Mouse (Mus musculus): Measurements from ENCODE around the gene Atp6v1g2.

- TF ChIP-seq CTCF (IDR thresholded peaks at IDR 0.05; ENCODE audit: low read depth, low read length), result no peak
- TF ChIP-seq GATA1 (IDR thresholded peaks at IDR 0.05; ENCODE audit: borderline replicate concordance, low read length), result no peak
- TF ChIP-seq GATA2 (IDR thresholded peaks at IDR 0.05; ENCODE audit: borderline replicate concordance, low read depth, low read length), result no peak
- TF ChIP-seq POLR2AphosphoS5 (IDR thresholded peaks at IDR 0.05; ENCODE audit: insufficient replicate concordance, low read depth, low read length), result no peak
- no peak for TF ChIP-seq TAL1 (conservative IDR thresholded peaks at IDR 0.05; ENCODE audit: low read depth, low read length)
Measured at GRCm38 (mm10) chr17:35189186-35189585, 44.3 kb upstream of the Atp6v1g2 start.

All from G1E (cell line).